ENCODE assay signal across 18 mouse cellular contexts in the genomic region with DNA sequence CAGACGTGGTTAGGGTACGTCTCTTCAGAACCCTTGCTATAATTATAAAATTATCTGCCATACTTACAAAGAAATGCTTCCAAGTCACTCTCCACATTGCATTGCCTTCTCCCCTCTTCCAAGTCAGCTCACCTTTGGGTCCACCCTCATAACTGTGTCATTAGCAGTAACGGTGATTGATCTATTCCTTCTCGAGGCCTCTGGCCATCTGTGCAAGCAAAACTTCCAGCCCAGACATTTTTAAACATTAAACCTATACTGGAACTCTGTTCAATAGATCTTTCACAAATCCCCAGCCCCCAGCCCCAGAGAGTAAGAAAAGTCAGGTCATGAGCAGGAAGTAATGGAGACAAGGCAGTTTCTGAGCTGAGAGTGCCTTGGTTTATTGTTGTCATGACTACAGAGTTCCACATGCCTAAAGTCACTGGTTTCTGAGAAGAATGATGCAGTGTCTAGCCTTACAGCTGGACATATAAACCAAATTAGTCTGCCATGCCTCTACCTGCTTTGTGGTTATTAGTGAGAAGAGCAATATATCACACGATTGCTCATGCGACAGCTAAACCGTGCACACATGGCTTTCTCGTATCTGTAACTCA.
DNase-seq lines count a peak whose midpoint lies in the region; ATAC-seq lines count a peak whose summit lies in the region.
"Had no signal": no experiment of that assay in that cellular context is flagged by ENCODE, and none has a peak within 500 bp of the region (broad histone marks: within the 10 kb centered on the region; RNA-seq: fewer than 3 reads in every experiment).

No protein-coding gene starts in this region.

- ATAC-seq in kidney, embryonic 16.5 days (ENCODE audit: low FRiP score, low TSS enrichment): peak; percentile 83
- ATAC-seq in hindbrain, embryonic 11.5 days (ENCODE audit: low FRiP score): peak; percentile 76
- ATAC-seq in limb, embryonic 15.5 days (ENCODE audit: insufficient number of reproducible peaks, low FRiP score, low TSS enrichment, low read depth): peak; percentile 74
- ATAC-seq in granulocyte monocyte progenitor cell, adult 5-6 weeks (replicated peaks; ENCODE audit: poor library complexity, severe bottlenecking): no peak
- ATAC-seq: intestine, postnatal 0 days had no signal

- no peak overlapping the region for H3K9ac ChIP-seq in kidney, embryonic 16.5 days (replicated peaks; ENCODE audit: low read length)
- H3K9ac ChIP-seq in hindbrain, embryonic 11.5 days (ENCODE audit: low read depth, low read length): no peak overlapping the region
- H3K9ac ChIP-seq in limb, embryonic 15.5 days: no peak overlapping the region
- H3K9ac ChIP-seq: forebrain, embryonic 12.5 days; heart, embryonic 15.5 days; liver, embryonic 14.5 days had no signal

- no peak overlapping the region for H3K4me2 ChIP-seq in kidney, embryonic 16.5 days (replicated peaks; ENCODE audit: low read depth, low read length)
- no peak overlapping the region for H3K4me2 ChIP-seq in hindbrain, embryonic 11.5 days (replicated peaks; ENCODE audit: low read depth, low read length)
- H3K4me2 ChIP-seq in limb, embryonic 15.5 days: no peak overlapping the region
- H3K4me2 ChIP-seq: forebrain, embryonic 12.5 days; heart, embryonic 15.5 days had no signal

- DNase-seq in kidney, postnatal 14 days: no peak
- peak; percentile 78 for DNase-seq in embryo, embryonic 10.5 days (ENCODE audit: low spot score)
- peak; percentile 26 for DNase-seq in hindbrain, embryonic 11.5 days (ENCODE audit: low spot score)
- DNase-seq in layer of hippocampus, postnatal 36 days: no peak
- no peak for DNase-seq in layer of hippocampus, postnatal 25 days (ENCODE audit: extremely low spot score in 1 of 2, low spot score in 1 of 2)
- DNase-seq: cerebellum, postnatal 36 days; gastrocnemius, postnatal 25 days; layer of hippocampus, adult 9-11 months; right cerebral cortex, postnatal 14 days; thymus, postnatal 36 days had no signal

- no peaks in the 10 kb centered on the region for H3K27me3 ChIP-seq in kidney, embryonic 16.5 days (ENCODE audit: insufficient read depth, low read length)
- H3K27me3 ChIP-seq in hindbrain, embryonic 11.5 days (ENCODE audit: control insufficient read depth, insufficient read depth, low read length): no peaks in the 10 kb centered on the region
- H3K27me3 ChIP-seq in limb, embryonic 15.5 days: no peaks in the 10 kb centered on the region
- H3K27me3 ChIP-seq: forebrain, embryonic 12.5 days; heart, embryonic 15.5 days had no signal

- H3K4me3 ChIP-seq in kidney, embryonic 16.5 days (ENCODE audit: low read length): no peak overlapping the region
- H3K4me3 ChIP-seq in hindbrain, embryonic 11.5 days (ENCODE audit: low read depth, low read length): no peak overlapping the region
- H3K4me3 ChIP-seq in limb, embryonic 15.5 days: no peak overlapping the region
- H3K4me3 ChIP-seq: forebrain, embryonic 12.5 days; heart, embryonic 15.5 days had no signal

- H3K9me3 ChIP-seq in kidney, embryonic 16.5 days (ENCODE audit: low read length): no peaks in the 10 kb centered on the region
- no peaks in the 10 kb centered on the region for H3K9me3 ChIP-seq in hindbrain, embryonic 11.5 days (ENCODE audit: control insufficient read depth, low read length)
- H3K9me3 ChIP-seq in limb, embryonic 15.5 days: no peaks in the 10 kb centered on the region
- H3K9me3 ChIP-seq: forebrain, embryonic 12.5 days; heart, embryonic 15.5 days had no signal

- 23% methylated on average over 8 of the region's 8 CpGs for WGBS in kidney, embryonic 16.5 days
- WGBS in hindbrain, embryonic 11.5 days: 64% methylated on average over 8 of the region's 8 CpGs
- WGBS in limb, embryonic 15.5 days: 20% methylated on average over 8 of the region's 8 CpGs

- H3K36me3 ChIP-seq in kidney, embryonic 16.5 days (ENCODE audit: insufficient read depth, low read length): no peaks in the 10 kb centered on the region
- no peaks in the 10 kb centered on the region for H3K36me3 ChIP-seq in hindbrain, embryonic 11.5 days (ENCODE audit: control insufficient read depth, insufficient read depth, low read length)
- H3K36me3 ChIP-seq in limb, embryonic 15.5 days: no peaks in the 10 kb centered on the region
- H3K36me3 ChIP-seq: forebrain, embryonic 12.5 days; heart, embryonic 15.5 days had no signal

- H3K27ac ChIP-seq in kidney, embryonic 16.5 days (ENCODE audit: low read length): peak overlapping the region; percentile 25
- 0 out of 2 replicates have a peak overlapping the region, but pooled peaks have one; percentile 1 for H3K27ac ChIP-seq in hindbrain, embryonic 11.5 days (ENCODE audit: low read depth, low read length)
- H3K27ac ChIP-seq in limb, embryonic 15.5 days: peak overlapping the region; percentile 38; the same call in 1 of the 2 replicates
- H3K27ac ChIP-seq: forebrain, embryonic 12.5 days; heart, embryonic 15.5 days; liver, embryonic 14.5 days; macrophage had no signal

- peaks cover 29% of the 10 kb centered on the region for H3K4me1 ChIP-seq in kidney, embryonic 16.5 days (ENCODE audit: insufficient read depth, low read length)
- no peaks in the 10 kb centered on the region for H3K4me1 ChIP-seq in hindbrain, embryonic 11.5 days (replicated peaks; ENCODE audit: control insufficient read depth, insufficient read depth, low read length)
- H3K4me1 ChIP-seq in limb, embryonic 15.5 days: peaks cover 16% of the 10 kb centered on the region
- H3K4me1 ChIP-seq: forebrain, embryonic 12.5 days; heart, embryonic 15.5 days had no signal

Comparison
In these comparisons a context has a peak if more than half of its experiments do, and no peak if none do; other contexts are left out.
1. DNase-seq: peak in embryo, embryonic 10.5 days (single experiment) and hindbrain, embryonic 11.5 days (single experiment); none in kidney, postnatal 14 days (single experiment), layer of hippocampus, postnatal 36 days (0 of 2) and layer of hippocampus, postnatal 25 days (0 of 2).
2. Peak in every context shown above with its lines, with median percentiles within 50 percentile points of each other: H3K27ac ChIP-seq.